Mouse (Mus musculus) lung, embryonic 16.5 days (tissue): Measurements from ENCODE around the gene Gcnt4. TPM values are rescaled to one million over a fixed set of nuclear protein-coding genes. Genes with fewer than 3 reads are reported as not detected.

Experiments used
- ATAC-seq: fragments of 200-750 bp; cut with Nextera tagmentation; 2 replicates; pipeline ENCODE4 v1.8.0; 2017; ENCODE audit warnings: low read depth, mild to moderate bottlenecking, moderate library complexity
- H3K27ac ChIP-seq: fragments of 300-500 bp; sonication (generic); 2 replicates; pipeline ENCODE4 v1.5.1; 2014; ENCODE audit warnings: mild to moderate bottlenecking, control low read depth, low read length
- H3K27me3 ChIP-seq: fragments of 300-500 bp; sonication (generic); 2 replicates; pipeline ENCODE4 v1.6.1; 2014; ENCODE audit warnings: low read depth, low read length, mixed read lengths; ENCODE audit not compliant: control insufficient read depth, insufficient read depth
- H3K36me3 ChIP-seq: fragments of 300-500 bp; sonication (generic); 2 replicates; pipeline ENCODE4 v1.6.1; 2014; ENCODE audit warnings: low read length; ENCODE audit not compliant: control insufficient read depth, insufficient read depth
- H3K4me1 ChIP-seq: fragments of 300-500 bp; sonication (generic); replicated peaks from 2 replicates; pipeline ENCODE4 v1.6.1; 2014; ENCODE audit warnings: low read length, mixed read lengths; ENCODE audit not compliant: control insufficient read depth, insufficient read depth
- H3K4me2 ChIP-seq: fragments of 300-500 bp; sonication (generic); 2 replicates; pipeline ENCODE4 v1.6.1; 2014; ENCODE audit warnings: low read depth, low read length, control low read depth
- H3K4me3 ChIP-seq: fragments of 300-500 bp; sonication (generic); 2 replicates; pipeline ENCODE4 v1.5.1; 2014; ENCODE audit warnings: mild to moderate bottlenecking, low read length, control low read depth
- H3K9ac ChIP-seq: fragments of 300-500 bp; sonication (generic); 2 replicates; pipeline ENCODE4 v1.6.1; 2014; ENCODE audit warnings: low read length, control low read depth
- H3K9me3 ChIP-seq: fragments of 300-500 bp; sonication (generic); 2 replicates; pipeline ENCODE4 v1.6.1; 2016; ENCODE audit warnings: low read length; ENCODE audit not compliant: control insufficient read depth
- WGBS: fragments of 180-500 bp; shearing (Covaris S2); extraction: QIAGEN DNeasy Blood & Tissue Kit; methylation state at CpG from one replicate; pipeline ENCODE4 v1.1.7; 2014; 5-methylcytosine and 5-hydroxymethylcytosine counted together
- polyA plus RNA-seq: library from polyadenylated mRNA; unstranded; fragments of >200 nt; fragmentation: Nextera tagmentation; extraction: Ambion mirVana; gene quantifications from 2 replicates; pipeline ENCODE4 v1.2.1, GENCODE M21; 2015

Gene Gcnt4
- polyA plus RNA-seq, 1 experiment from 2014 or later, result 0.33 TPM

- no peak for ATAC-seq
- Histone ChIP-seq H3K4me2 (no peak overlapping the region), H3K4me3 (no peak overlapping the region), H3K4me1 (no peaks in the 10 kb centered on the region), H3K9ac (no peak overlapping the region), H3K9me3 (no peaks in the 10 kb centered on the region), H3K27ac (no peak overlapping the region), H3K36me3 (no peaks in the 10 kb centered on the region), H3K27me3 (no peaks in the 10 kb centered on the region)
- 75% methylated on average over 1 of the region's 1 CpGs for WGBS
These were observed 72.6 kb downstream of the Gcnt4 start for GRCm38 (mm10) chr13:96997080-96997479.

Other genes starting within 250 kb of the Gcnt4 start
- not detected in 2 replicates for gene Ankrd31, start 176.4 kb upstream of the Gcnt4 start, polyA plus RNA-seq
- gene 1700029F12Rik, start 109.7 kb downstream of the Gcnt4 start, polyA plus RNA-seq, result not detected in 2 replicates
- gene Fam169a, start 142.6 kb downstream of the Gcnt4 start, polyA plus RNA-seq, result 0.78 and 1.2 TPM in 2 replicates
- gene Gm6169, start 174.5 kb downstream of the Gcnt4 start, polyA plus RNA-seq, result 4.4 and 4.7 TPM in 2 replicates
- gene Gfm2, start 213.2 kb downstream of the Gcnt4 start, polyA plus RNA-seq, result 23.8 and 26.6 TPM in 2 replicates
- gene Nsa2, start 213.2 kb downstream of the Gcnt4 start, polyA plus RNA-seq, result 51.5 and 53.8 TPM in 2 replicates